Mouse (Mus musculus): ENCODE data around the gene Ppat. TPM values are rescaled to one million over a fixed set of nuclear protein-coding genes. Genes with fewer than 3 reads are reported as not detected.
A peak's percentile ranks its signal among the peaks of the same experiment; 100 is the strongest.

Gene Ppat
- 0.37 and 0.49 TPM in 2 replicates for polyA plus RNA-seq (2012)

GRCm38 (mm10) chr5:76951106-76952027 is at the start of gene Ppat, which contains the start of gene Paics:
Gene Ppat, minus strand, starts transcription at chr5:76951578.
Gene Paics, plus strand, starts transcription at chr5:76951307.
- peaks cover 54% of the 10 kb centered on the region for H3K36me3 ChIP-seq (ENCODE audit: control insufficient read depth)
- peak within 1 kb of the TSS; percentile 84 for H3K4me3 ChIP-seq (replicated peaks)
- H3K4me1 ChIP-seq (ENCODE audit: control insufficient read depth), result peaks cover 78% of the 10 kb centered on the region
- H3K27me3 ChIP-seq (ENCODE audit: control insufficient read depth), result no peaks in the 10 kb centered on the region
- TF ChIP-seq TAL1 (IDR thresholded peaks at IDR 0.05; ENCODE audit: low read length) (no peak), GATA1 (IDR thresholded peaks at IDR 0.05; ENCODE audit: low read length) (no peak)
- H3K9me3 ChIP-seq (ENCODE audit: control insufficient read depth, low read length), result no peaks in the 10 kb centered on the region

DNA sequence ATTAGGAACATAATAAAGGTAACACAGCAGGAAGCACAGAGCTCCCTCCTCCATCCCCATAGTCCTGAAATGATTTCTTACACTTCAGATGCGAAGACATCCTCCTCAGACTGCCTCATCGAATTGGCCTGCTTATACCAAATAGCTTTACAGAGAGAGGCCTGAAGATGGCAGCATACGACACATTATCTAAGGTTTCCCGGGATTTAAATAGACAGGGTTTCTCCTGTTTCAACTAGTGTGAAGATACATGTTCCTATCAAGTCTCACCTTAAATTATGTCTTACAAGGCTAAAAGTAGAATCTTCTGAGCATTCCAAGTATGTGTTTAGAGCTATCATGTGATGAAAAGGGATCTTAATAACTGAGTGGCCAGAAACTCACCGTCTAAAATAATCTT is 47.0 kb upstream of the Ppat start:
- peaks cover 11% of the 10 kb centered on the region for H3K9me3 ChIP-seq (ENCODE audit: control insufficient read depth, low read length)
- no peak for TF ChIP-seq GATA1 (IDR thresholded peaks at IDR 0.05; ENCODE audit: low read length)
- H3K4me1 ChIP-seq (ENCODE audit: control insufficient read depth), result peaks cover 22% of the 10 kb centered on the region
- H3K36me3 ChIP-seq (ENCODE audit: control insufficient read depth), result peaks cover 77% of the 10 kb centered on the region
- H3K4me3 ChIP-seq (replicated peaks), result no peak overlapping the region
- peaks cover 11% of the 10 kb centered on the region for H3K27me3 ChIP-seq (ENCODE audit: control insufficient read depth)

DNA sequence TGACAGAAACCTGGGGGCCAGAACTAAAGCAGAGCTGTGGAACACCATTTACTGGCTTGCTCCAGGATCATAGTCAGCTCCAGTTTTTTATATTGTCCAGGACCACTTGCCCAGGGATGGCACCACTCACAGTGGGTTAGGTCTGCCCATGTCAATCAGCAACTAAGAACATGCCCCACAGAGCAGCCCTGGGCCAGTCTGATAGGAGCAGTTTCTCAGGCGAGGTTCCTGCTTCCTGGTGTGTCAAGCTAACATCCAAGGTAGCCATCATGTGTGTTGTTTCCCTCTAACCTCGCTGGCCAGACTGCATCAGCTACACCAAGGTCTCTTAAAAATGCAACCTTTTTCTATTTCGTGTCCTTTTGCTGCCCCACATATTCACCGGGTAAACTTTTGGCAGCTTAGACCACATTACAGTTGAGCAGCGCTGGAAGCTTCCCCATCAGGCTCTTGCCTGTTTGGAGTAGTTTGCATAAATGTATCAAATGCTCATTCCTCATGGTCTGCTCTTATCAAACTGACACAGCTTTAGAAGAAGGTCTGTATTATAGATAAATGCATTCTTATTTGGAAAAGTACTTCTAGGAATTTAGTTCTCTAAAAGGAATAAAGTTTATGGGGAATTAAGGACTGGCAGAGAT is 41.9 kb upstream of the Ppat start:
- peaks cover 55% of the 10 kb centered on the region for H3K4me1 ChIP-seq (ENCODE audit: control insufficient read depth)
- no peak for TF ChIP-seq TAL1 (IDR thresholded peaks at IDR 0.05; ENCODE audit: low read length)
- no peak for TF ChIP-seq GATA1 (IDR thresholded peaks at IDR 0.05; ENCODE audit: low read length)
- H3K9me3 ChIP-seq (ENCODE audit: control insufficient read depth, low read length), result no peaks in the 10 kb centered on the region; the same call in 1 of the 2 replicates
- H3K27me3 ChIP-seq (ENCODE audit: control insufficient read depth), result no peaks in the 10 kb centered on the region
- H3K4me3 ChIP-seq (replicated peaks), result no peak overlapping the region
- peaks cover 88% of the 10 kb centered on the region for H3K36me3 ChIP-seq (ENCODE audit: control insufficient read depth)

DNA sequence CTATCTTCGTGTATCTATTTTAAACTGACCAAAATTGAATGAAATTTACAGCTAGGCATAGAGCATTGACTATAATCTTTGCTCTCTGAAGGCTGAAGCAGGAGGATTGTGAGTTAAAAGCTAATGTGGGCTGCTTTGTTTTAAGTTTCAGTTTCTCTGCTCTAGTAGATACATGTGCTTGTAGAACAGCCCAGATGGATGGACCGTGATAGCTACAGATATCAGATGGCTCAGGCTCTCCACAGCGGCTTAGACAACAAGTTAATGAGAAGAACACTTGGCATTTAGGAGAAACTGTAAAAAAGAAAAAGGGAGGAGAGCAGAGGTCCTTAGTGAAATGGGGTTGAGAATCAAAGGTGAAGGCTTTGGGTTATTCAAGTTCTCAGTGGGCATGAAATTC is 39.4 kb upstream of the Ppat start:
- no peaks in the 10 kb centered on the region; the same call in 1 of the 2 replicates for H3K9me3 ChIP-seq (ENCODE audit: control insufficient read depth, low read length)
- peaks cover 87% of the 10 kb centered on the region for H3K36me3 ChIP-seq (ENCODE audit: control insufficient read depth)
- H3K27me3 ChIP-seq (ENCODE audit: control insufficient read depth), result no peaks in the 10 kb centered on the region
- H3K4me1 ChIP-seq (ENCODE audit: control insufficient read depth), result peaks cover 52% of the 10 kb centered on the region
- TF ChIP-seq TAL1 (IDR thresholded peaks at IDR 0.05; ENCODE audit: low read length) (no peak), GATA1 (IDR thresholded peaks at IDR 0.05; ENCODE audit: low read length) (peak; percentile 42; the same call in 1 of the 2 replicates)
- H3K4me3 ChIP-seq (replicated peaks), result no peak overlapping the region

DNA sequence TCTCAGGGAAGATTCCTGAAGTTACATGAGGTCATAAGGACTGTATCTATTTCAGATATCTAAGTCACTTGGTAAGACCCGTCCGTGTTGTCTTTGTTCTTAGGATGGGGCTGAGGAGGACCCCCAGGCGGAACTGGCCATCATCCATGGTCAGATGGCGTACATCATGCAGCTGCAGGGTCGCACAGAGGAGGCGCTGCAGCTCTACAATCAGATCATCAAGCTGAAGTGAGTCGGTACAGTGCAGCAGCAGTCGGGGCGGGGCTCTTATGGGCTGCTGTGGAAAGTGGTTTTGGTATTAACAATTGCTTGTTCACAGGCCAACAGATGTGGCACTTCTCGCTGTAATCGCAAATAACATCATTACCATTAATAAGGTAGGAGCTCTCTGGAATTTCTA is 32.6 kb upstream of the Ppat start:
- TF ChIP-seq TAL1 (IDR thresholded peaks at IDR 0.05; ENCODE audit: low read length) (no peak), GATA1 (IDR thresholded peaks at IDR 0.05; ENCODE audit: low read length) (no peak)
- H3K36me3 ChIP-seq (ENCODE audit: control insufficient read depth), result peaks cover 90% of the 10 kb centered on the region
- no peak overlapping the region for H3K4me3 ChIP-seq (replicated peaks)
- H3K9me3 ChIP-seq (ENCODE audit: control insufficient read depth, low read length), result no peaks in the 10 kb centered on the region
- H3K4me1 ChIP-seq (ENCODE audit: control insufficient read depth), result no peaks in the 10 kb centered on the region
- H3K27me3 ChIP-seq (ENCODE audit: control insufficient read depth), result no peaks in the 10 kb centered on the region

- H3K4me1 ChIP-seq (ENCODE audit: control insufficient read depth), result peaks cover 25% of the 10 kb centered on the region
- H3K4me3 ChIP-seq (replicated peaks), result peak overlapping the region; percentile 97
- peaks cover 59% of the 10 kb centered on the region for H3K36me3 ChIP-seq (ENCODE audit: control insufficient read depth)
Measured at GRCm38 (mm10) chr5:76975736-76976135, 24.4 kb upstream of the Ppat start.

GRCm38 (mm10) chr5:76974554-76975285 is 23.3 kb upstream of the Ppat start, which contains the start of gene Srp72:
Gene Srp72, plus strand, starts transcription at chr5:76974683.
- H3K27me3 ChIP-seq (ENCODE audit: control insufficient read depth), result no peaks in the 10 kb centered on the region
- H3K36me3 ChIP-seq (ENCODE audit: control insufficient read depth), result peaks cover 58% of the 10 kb centered on the region
- TF ChIP-seq TAL1 (IDR thresholded peaks at IDR 0.05; ENCODE audit: low read length) (no peak), GATA1 (IDR thresholded peaks at IDR 0.05; ENCODE audit: low read length) (no peak)
- peaks cover 25% of the 10 kb centered on the region for H3K4me1 ChIP-seq (ENCODE audit: control insufficient read depth)
- H3K9me3 ChIP-seq (ENCODE audit: control insufficient read depth, low read length), result no peaks in the 10 kb centered on the region
- peak within 1 kb of the TSS; percentile 97 for H3K4me3 ChIP-seq (replicated peaks)

More at GRCm38 (mm10) chr5:76975736-76976135, 24.4 kb upstream of the Ppat start:
- no peaks in the 10 kb centered on the region for H3K9me3 ChIP-seq (ENCODE audit: control insufficient read depth, low read length)
- TF ChIP-seq TAL1 (IDR thresholded peaks at IDR 0.05; ENCODE audit: low read length) (no peak), GATA1 (IDR thresholded peaks at IDR 0.05; ENCODE audit: low read length) (no peak)
- H3K27me3 ChIP-seq (ENCODE audit: control insufficient read depth), result no peaks in the 10 kb centered on the region

DNA sequence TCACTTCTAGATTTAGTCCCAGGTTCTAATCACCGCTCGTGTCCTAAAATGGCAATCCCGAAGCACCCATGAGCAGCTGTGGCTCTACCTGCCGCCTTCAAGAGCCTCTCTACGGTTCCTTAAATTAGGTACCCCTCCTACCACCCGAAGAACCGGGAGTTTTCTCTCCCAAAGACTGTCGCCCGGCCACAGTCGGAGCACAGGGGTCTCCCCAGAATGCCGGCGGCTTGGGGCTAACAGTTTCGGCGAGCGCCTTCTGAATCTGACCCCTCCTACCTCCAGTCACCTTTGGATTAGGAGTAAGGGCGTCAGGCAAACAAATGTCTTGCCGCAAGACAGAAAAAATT is 22.8 kb upstream of the Ppat start:
- Histone ChIP-seq H3K4me1 (ENCODE audit: control insufficient read depth) (peaks cover 25% of the 10 kb centered on the region), H3K36me3 (ENCODE audit: control insufficient read depth) (peaks cover 58% of the 10 kb centered on the region), H3K4me3 (replicated peaks) (peak overlapping the region; percentile 97), H3K9me3 (ENCODE audit: control insufficient read depth, low read length) (no peaks in the 10 kb centered on the region), H3K27me3 (ENCODE audit: control insufficient read depth) (no peaks in the 10 kb centered on the region)
- TF ChIP-seq TAL1 (IDR thresholded peaks at IDR 0.05; ENCODE audit: low read length) (no peak), GATA1 (IDR thresholded peaks at IDR 0.05; ENCODE audit: low read length) (no peak)
